Mouse (Mus musculus): ENCODE measurements around the gene Bean1. TPM values are rescaled to one million over a fixed set of nuclear protein-coding genes. Genes with fewer than 3 reads are reported as not detected.
"Not testable (repeated sequence)": the region's sequence is repeated elsewhere in the genome, so short reads cannot be mapped to it uniquely, and the experiment has no call there.

Gene Bean1
- polyA plus RNA-seq, 1 experiment from 2014 or later, result 0.76 TPM

DNA sequence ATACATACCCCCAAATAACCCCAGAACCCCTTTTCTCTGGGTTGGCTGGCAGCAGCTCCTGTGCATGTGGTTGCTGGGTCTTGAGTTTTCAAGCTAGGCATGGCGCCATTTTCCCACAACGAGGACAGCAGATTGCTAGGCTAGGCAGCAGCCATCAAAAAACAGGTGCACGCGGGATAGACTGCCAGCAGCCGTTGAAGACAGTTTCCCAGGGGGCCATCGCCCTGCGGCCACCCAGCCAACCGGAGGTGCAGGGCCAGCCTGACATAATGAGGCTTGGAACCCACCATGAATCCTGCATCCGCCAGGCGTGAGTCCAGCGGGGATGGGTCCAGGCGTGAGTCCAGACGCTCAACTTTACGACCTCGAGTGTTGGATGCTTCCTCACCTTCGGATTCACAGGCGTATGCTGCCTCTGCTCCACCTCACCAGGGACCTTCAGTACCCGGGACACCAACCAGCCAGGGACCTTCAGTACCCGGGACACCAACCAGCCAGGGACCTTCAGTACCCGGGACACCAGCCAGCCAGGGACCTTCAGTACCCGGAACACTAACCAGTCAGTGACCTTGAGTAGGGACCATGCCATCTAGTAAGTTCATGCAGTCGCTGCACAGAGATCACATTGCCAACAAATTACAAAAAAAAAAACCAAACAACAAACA is 94.2 kb downstream of the Bean1 start:
- not testable (repeated sequence) for H3K36me3 ChIP-seq (ENCODE audit: control insufficient read depth, insufficient read depth); H3K4me1 ChIP-seq (ENCODE audit: control insufficient read depth, insufficient read depth, low read length); H3K9ac ChIP-seq (ENCODE audit: low read length); ATAC-seq (replicated peaks; ENCODE audit: extremely low read depth, insufficient read depth, low FRiP score); H3K4me3 ChIP-seq (ENCODE audit: low read length); H3K9me3 ChIP-seq (replicated peaks; ENCODE audit: control insufficient read depth, low read length); H3K4me2 ChIP-seq (ENCODE audit: low read depth, low read length); H3K27ac ChIP-seq (ENCODE audit: low read length); H3K27me3 ChIP-seq (ENCODE audit: control insufficient read depth, insufficient read depth, low read length)
- WGBS, result 96% methylated on average over 22 of the region's 22 CpGs

DNA sequence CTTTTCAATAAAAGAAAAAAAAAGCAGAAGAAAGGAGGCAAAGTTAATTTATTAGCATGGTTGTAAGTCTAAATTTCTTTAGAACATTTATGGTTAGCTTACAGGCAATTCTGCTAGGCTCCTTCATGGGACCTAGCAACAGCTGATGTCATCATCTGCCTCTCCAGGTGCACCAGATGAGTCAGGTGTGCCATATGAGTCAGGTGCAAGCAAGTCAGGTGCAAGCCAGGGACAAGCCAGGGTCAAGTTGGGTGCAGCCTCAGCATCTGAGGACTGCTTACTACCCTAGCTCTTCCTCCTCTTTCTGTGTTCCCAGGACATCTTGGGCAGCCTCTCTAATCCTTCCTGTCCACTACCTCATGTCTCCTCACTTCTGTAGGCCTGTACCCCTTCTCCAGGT is 98.1 kb downstream of the Bean1 start:
- Histone ChIP-seq H3K9me3 (replicated peaks; ENCODE audit: control insufficient read depth, low read length) (no peaks in the 10 kb centered on the region), H3K27ac (ENCODE audit: low read length) (no peak overlapping the region), H3K27me3 (ENCODE audit: control insufficient read depth, insufficient read depth, low read length) (no peaks in the 10 kb centered on the region), H3K36me3 (ENCODE audit: control insufficient read depth, insufficient read depth) (no peaks in the 10 kb centered on the region), H3K4me1 (ENCODE audit: control insufficient read depth, insufficient read depth, low read length) (no peaks in the 10 kb centered on the region), H3K4me3 (ENCODE audit: low read length) (no peak overlapping the region), H3K4me2 (ENCODE audit: low read depth, low read length) (no peak overlapping the region), H3K9ac (ENCODE audit: low read length) (no peak overlapping the region)
- ATAC-seq (replicated peaks; ENCODE audit: extremely low read depth, insufficient read depth, low FRiP score), result no peak

Other genes starting within 250 kb of the Bean1 start
- gene Cdh5, start 68.8 kb upstream of the Bean1 start, polyA plus RNA-seq (2015; fragmentation: Nextera tagmentation; extraction: Ambion mirVana), result 48.8 and 51.0 TPM in 2 replicates
- 11.4 and 12.9 TPM in 2 replicates for gene Tk2, start 78.1 kb downstream of the Bean1 start, polyA plus RNA-seq (2015; fragmentation: Nextera tagmentation; extraction: Ambion mirVana)
- gene Cklf, start 80.4 kb downstream of the Bean1 start, polyA plus RNA-seq (2015; fragmentation: Nextera tagmentation; extraction: Ambion mirVana), result 24.9 and 27.2 TPM in 2 replicates
- not detected in 2 replicates for gene Cmtm2a, start 122.7 kb downstream of the Bean1 start, polyA plus RNA-seq (2015; fragmentation: Nextera tagmentation; extraction: Ambion mirVana)
- gene Gm45711, start 139.6 kb downstream of the Bean1 start, polyA plus RNA-seq (2015; fragmentation: Nextera tagmentation; extraction: Ambion mirVana), result not detected in 2 replicates
- gene Cmtm1, start 139.7 kb downstream of the Bean1 start, polyA plus RNA-seq (2015; fragmentation: Nextera tagmentation; extraction: Ambion mirVana), result not detected in 2 replicates
- gene Gm11020, start 151.1 kb downstream of the Bean1 start, polyA plus RNA-seq (2015; fragmentation: Nextera tagmentation; extraction: Ambion mirVana), result not detected in 2 replicates
- not detected in 2 replicates for gene Cmtm2b, start 151.8 kb downstream of the Bean1 start, polyA plus RNA-seq (2015; fragmentation: Nextera tagmentation; extraction: Ambion mirVana)
- 81.8 and 83.9 TPM in 2 replicates for gene Cmtm3, start 169.0 kb downstream of the Bean1 start, polyA plus RNA-seq (2015; fragmentation: Nextera tagmentation; extraction: Ambion mirVana)
- gene Cmtm4, start 225.4 kb downstream of the Bean1 start, polyA plus RNA-seq (2015; fragmentation: Nextera tagmentation; extraction: Ambion mirVana), result 1.3 and 1.7 TPM in 2 replicates